Mouse (Mus musculus): ENCODE measurements around the gene Cd163l1. TPM values are rescaled to one million over a fixed set of nuclear protein-coding genes. Genes with fewer than 3 reads are reported as not detected.
A peak's percentile ranks its signal among the peaks of the same experiment; 100 is the strongest.

The Cd163l1 gene
- total and polyA plus RNA-seq, 3 experiments, result not detected

GRCm38 (mm10) chr7:140192445-140192844, 25.6 kb upstream of the Cd163l1 start:
- Histone ChIP-seq H3K36me3 (replicated peaks) (no peaks in the 10 kb centered on the region), H3K9me3 (replicated peaks) (no peaks in the 10 kb centered on the region; the same call in 1 of the 2 replicates), H3K27me3 (ENCODE audit: insufficient read depth, low read length) (no peaks in the 10 kb centered on the region), H3K4me1 (ENCODE audit: insufficient read depth, low read depth, low read length) (peaks cover 59% of the 10 kb centered on the region), H3K4me3 (ENCODE audit: low read depth, low read length) (no peak overlapping the region)
- DNase-seq (ENCODE audit: low spot score), result no peak
- ATAC-seq (ENCODE audit: extremely low read depth, insufficient number of reproducible peaks, low FRiP score, poor library complexity, severe bottlenecking), result no peak
- no peak for TF ChIP-seq TAL1 (conservative IDR thresholded peaks at IDR 0.05; ENCODE audit: low read depth, low read length)
- TF ChIP-seq GATA1 (IDR thresholded peaks at IDR 0.05; ENCODE audit: borderline replicate concordance, low read length), result no peak
- TF ChIP-seq CTCF (IDR thresholded peaks at IDR 0.05; ENCODE audit: low read depth, low read length), result no peak
- TF ChIP-seq POLR2AphosphoS5 (IDR thresholded peaks at IDR 0.05; ENCODE audit: insufficient replicate concordance, low read depth, low read length), result no peak

GRCm38 (mm10) chr7:140192851-140193250, 25.2 kb upstream of the Cd163l1 start:
- TF ChIP-seq GATA1 (IDR thresholded peaks at IDR 0.05; ENCODE audit: borderline replicate concordance, low read length), result no peak
- no peak for TF ChIP-seq GATA2 (IDR thresholded peaks at IDR 0.05; ENCODE audit: borderline replicate concordance, low read depth, low read length)
- no peak for TF ChIP-seq TAL1 (conservative IDR thresholded peaks at IDR 0.05; ENCODE audit: low read depth, low read length)
- no peak for TF ChIP-seq CTCF (IDR thresholded peaks at IDR 0.05; ENCODE audit: low read depth, low read length)
- no peak for TF ChIP-seq POLR2AphosphoS5 (IDR thresholded peaks at IDR 0.05; ENCODE audit: insufficient replicate concordance, low read depth, low read length)
- H3K4me1 ChIP-seq (ENCODE audit: insufficient read depth, low read depth, low read length), result peaks cover 56% of the 10 kb centered on the region
- no peaks in the 10 kb centered on the region for H3K27me3 ChIP-seq (ENCODE audit: insufficient read depth, low read length)
- no peak overlapping the region for H3K4me3 ChIP-seq (ENCODE audit: low read depth, low read length)
- ATAC-seq (ENCODE audit: extremely low read depth, insufficient number of reproducible peaks, low FRiP score, poor library complexity, severe bottlenecking), result no peak
- H3K36me3 ChIP-seq (replicated peaks), result no peaks in the 10 kb centered on the region
- no peaks in the 10 kb centered on the region; the same call in 1 of the 2 replicates for H3K9me3 ChIP-seq (replicated peaks)
- no peak for DNase-seq (ENCODE audit: low spot score)

GRCm38 (mm10) chr7:140194031-140194430, 24.0 kb upstream of the Cd163l1 start:
- H3K27me3 ChIP-seq (ENCODE audit: insufficient read depth, low read length), result no peaks in the 10 kb centered on the region
- peaks cover 52% of the 10 kb centered on the region for H3K4me1 ChIP-seq (ENCODE audit: insufficient read depth, low read depth, low read length)
- TF ChIP-seq POLR2AphosphoS5 (IDR thresholded peaks at IDR 0.05; ENCODE audit: insufficient replicate concordance, low read depth, low read length), result no peak
- no peak for TF ChIP-seq CTCF (IDR thresholded peaks at IDR 0.05; ENCODE audit: low read depth, low read length)
- no peak for TF ChIP-seq TAL1 (conservative IDR thresholded peaks at IDR 0.05; ENCODE audit: low read depth, low read length)
- TF ChIP-seq GATA1 (IDR thresholded peaks at IDR 0.05; ENCODE audit: borderline replicate concordance, low read length), result no peak
- TF ChIP-seq GATA2 (IDR thresholded peaks at IDR 0.05; ENCODE audit: borderline replicate concordance, low read depth, low read length), result no peak
- H3K4me3 ChIP-seq (ENCODE audit: low read depth, low read length), result no peak overlapping the region
- no peaks in the 10 kb centered on the region for H3K36me3 ChIP-seq (replicated peaks)
- DNase-seq (ENCODE audit: low spot score) (no peak), ATAC-seq (ENCODE audit: extremely low read depth, insufficient number of reproducible peaks, low FRiP score, poor library complexity, severe bottlenecking) (no peak)
- H3K9me3 ChIP-seq (replicated peaks), result no peaks in the 10 kb centered on the region; the same call in 1 of the 2 replicates

- Histone ChIP-seq H3K4me1 (ENCODE audit: insufficient read depth, low read depth, low read length) (peaks cover 56% of the 10 kb centered on the region), H3K27me3 (ENCODE audit: insufficient read depth, low read length) (no peaks in the 10 kb centered on the region), H3K36me3 (replicated peaks) (no peaks in the 10 kb centered on the region), H3K9me3 (replicated peaks) (no peaks in the 10 kb centered on the region; the same call in 1 of the 2 replicates), H3K4me3 (ENCODE audit: low read depth, low read length) (no peak overlapping the region)
- ATAC-seq (ENCODE audit: extremely low read depth, insufficient number of reproducible peaks, low FRiP score, poor library complexity, severe bottlenecking), result no peak
- no peak for TF ChIP-seq GATA2 (IDR thresholded peaks at IDR 0.05; ENCODE audit: borderline replicate concordance, low read depth, low read length)
- no peak for TF ChIP-seq TAL1 (conservative IDR thresholded peaks at IDR 0.05; ENCODE audit: low read depth, low read length)
- no peak for TF ChIP-seq CTCF (IDR thresholded peaks at IDR 0.05; ENCODE audit: low read depth, low read length)
- TF ChIP-seq GATA1 (IDR thresholded peaks at IDR 0.05; ENCODE audit: borderline replicate concordance, low read length), result no peak
- TF ChIP-seq POLR2AphosphoS5 (IDR thresholded peaks at IDR 0.05; ENCODE audit: insufficient replicate concordance, low read depth, low read length), result no peak
- DNase-seq (ENCODE audit: low spot score), result no peak
Observed at GRCm38 (mm10) chr7:140196002-140196401, 22.1 kb upstream of the Cd163l1 start.

GRCm38 (mm10) chr7:140201090-140201489, 17.0 kb upstream of the Cd163l1 start:
- no peak for ATAC-seq (ENCODE audit: extremely low read depth, insufficient number of reproducible peaks, low FRiP score, poor library complexity, severe bottlenecking)
- peaks cover 75% of the 10 kb centered on the region for H3K4me1 ChIP-seq (ENCODE audit: insufficient read depth, low read depth, low read length)

GRCm38 (mm10) chr7:140205864-140206263, 12.2 kb upstream of the Cd163l1 start, which contains the start of gene Olfr524:
Gene Olfr524 (minus strand): TSS chr7:140205964.
- ATAC-seq (ENCODE audit: extremely low read depth, insufficient number of reproducible peaks, low FRiP score, poor library complexity, severe bottlenecking), result no peak
- H3K4me3 ChIP-seq (ENCODE audit: low read depth, low read length), result peak within 1 kb of the TSS; percentile 50; the same call in 1 of the 2 replicates
- H3K9me3 ChIP-seq (replicated peaks), result no peaks in the 10 kb centered on the region
- DNase-seq (ENCODE audit: low spot score), result no peak
- TF ChIP-seq GATA2 (IDR thresholded peaks at IDR 0.05; ENCODE audit: borderline replicate concordance, low read depth, low read length) (no peak), POLR2AphosphoS5 (IDR thresholded peaks at IDR 0.05; ENCODE audit: insufficient replicate concordance, low read depth, low read length) (no peak), TAL1 (conservative IDR thresholded peaks at IDR 0.05; ENCODE audit: low read depth, low read length) (no peak), GATA1 (IDR thresholded peaks at IDR 0.05; ENCODE audit: borderline replicate concordance, low read length) (no peak), CTCF (IDR thresholded peaks at IDR 0.05; ENCODE audit: low read depth, low read length) (no peak)
- H3K27me3 ChIP-seq (ENCODE audit: insufficient read depth, low read length), result no peaks in the 10 kb centered on the region
- H3K4me1 ChIP-seq (ENCODE audit: insufficient read depth, low read depth, low read length), result peaks cover 94% of the 10 kb centered on the region
- no peaks in the 10 kb centered on the region for H3K36me3 ChIP-seq (replicated peaks)

More at GRCm38 (mm10) chr7:140201090-140201489, 17.0 kb upstream of the Cd163l1 start:
- H3K9me3 ChIP-seq (replicated peaks), result no peaks in the 10 kb centered on the region
- H3K36me3 ChIP-seq (replicated peaks), result no peaks in the 10 kb centered on the region
- no peak for TF ChIP-seq CTCF (IDR thresholded peaks at IDR 0.05; ENCODE audit: low read depth, low read length)
- TF ChIP-seq GATA2 (IDR thresholded peaks at IDR 0.05; ENCODE audit: borderline replicate concordance, low read depth, low read length), result no peak
- no peak for TF ChIP-seq POLR2AphosphoS5 (IDR thresholded peaks at IDR 0.05; ENCODE audit: insufficient replicate concordance, low read depth, low read length)
- no peak for TF ChIP-seq GATA1 (IDR thresholded peaks at IDR 0.05; ENCODE audit: borderline replicate concordance, low read length)
- no peak for TF ChIP-seq TAL1 (conservative IDR thresholded peaks at IDR 0.05; ENCODE audit: low read depth, low read length)
- no peak for DNase-seq (ENCODE audit: low spot score)
- no peak overlapping the region for H3K4me3 ChIP-seq (ENCODE audit: low read depth, low read length)
- no peaks in the 10 kb centered on the region for H3K27me3 ChIP-seq (ENCODE audit: insufficient read depth, low read length)
